Mouse (Mus musculus): ENCODE results near the gene Galnt16. TPM values are rescaled to one million over a fixed set of nuclear protein-coding genes. Genes with fewer than 3 reads are reported as not detected.

Gene Galnt16
- total and polyA plus RNA-seq, 3 experiments: 0.08 TPM; not detected in 2

- Histone ChIP-seq H3K27ac (ENCODE audit: control insufficient read depth, low read depth, low read length) (no peak overlapping the region), H3K36me3 (ENCODE audit: control insufficient read depth in 1 of 2, insufficient read depth in 2 of 2, low read length in 2 of 2) (no peaks in the 10 kb centered on the region), H3K9ac (ENCODE audit: control insufficient read depth, low read depth, low read length, poor library complexity, severe bottlenecking) (no peak overlapping the region), H3K9me3 (replicated peaks; ENCODE audit: insufficient read depth, low read length) (no peaks in the 10 kb centered on the region), H3K79me2 (ENCODE audit: control insufficient read depth, insufficient read depth, low read length, poor library complexity) (no peaks in the 10 kb centered on the region), H3K4me3 (ENCODE audit: control insufficient read depth in 1 of 2, insufficient read depth in 1 of 2, low read depth in 2 of 2, low read length in 2 of 2) (no peak overlapping the region), H3K27me3 (ENCODE audit: control insufficient read depth in 1 of 2, insufficient read depth in 2 of 2, low read length in 2 of 2) (no peaks in the 10 kb centered on the region), H3K4me1 (ENCODE audit: control insufficient read depth in 1 of 2, insufficient read depth in 2 of 2, low read length in 2 of 2) (no peaks in the 10 kb centered on the region)
- no peak for DNase-seq (ENCODE audit: low read depth, low spot score)
- TF ChIP-seq E2F4 (IDR thresholded peaks at IDR 0.05; ENCODE audit: borderline replicate concordance, low read depth, low read length): no peak
- TF ChIP-seq RAD21 (IDR thresholded peaks at IDR 0.05; ENCODE audit: low read depth, low read length): no peak
- TF ChIP-seq MAFK (IDR thresholded peaks at IDR 0.05; ENCODE audit: borderline replicate concordance, low read depth, low read length): no peak
- TF ChIP-seq SIN3A (IDR thresholded peaks at IDR 0.05; ENCODE audit: low read length): no peak
- TF ChIP-seq ELF1 (IDR thresholded peaks at IDR 0.05; ENCODE audit: low read depth, low read length): no peak
- no peak for TF ChIP-seq USF1 (IDR thresholded peaks at IDR 0.05; ENCODE audit: low read depth, low read length)
Observed at GRCm38 (mm10) chr12:80507041-80507745, 10.9 kb upstream of the Galnt16 start.

DNA sequence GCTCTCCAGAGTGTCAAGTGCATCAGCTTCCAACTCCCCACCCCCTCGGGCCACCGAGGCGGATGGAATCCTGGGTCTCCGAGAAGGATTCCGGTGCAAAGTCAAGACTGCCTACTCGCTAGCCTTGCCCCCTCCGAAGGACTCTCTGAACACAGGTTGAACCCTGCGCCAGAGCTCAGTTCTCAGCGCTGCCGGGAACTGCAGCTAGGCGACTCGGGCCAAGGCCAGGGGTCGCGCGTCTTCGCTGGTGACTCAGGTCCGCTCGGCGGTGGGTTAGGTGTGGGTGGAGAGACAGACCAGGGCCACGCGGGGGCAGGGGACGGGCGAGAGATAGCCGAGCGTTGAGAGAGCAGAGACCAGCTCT is 298 bp downstream of the Galnt16 start:
- TF ChIP-seq KAT2A (conservative IDR thresholded peaks at IDR 0.05; ENCODE audit: low read depth, low read length) (no peak), GATA1 (IDR thresholded peaks at IDR 0.05; ENCODE audit: low read depth, low read length) (no peak), SIN3A (IDR thresholded peaks at IDR 0.05; ENCODE audit: low read length) (no peak)
- Histone ChIP-seq H3K9ac (ENCODE audit: control insufficient read depth, low read depth, low read length, poor library complexity, severe bottlenecking) (no peak overlapping the region), H3K36me3 (ENCODE audit: control insufficient read depth in 1 of 2, insufficient read depth in 2 of 2, low read length in 2 of 2) (no peaks in the 10 kb centered on the region), H3K4me3 (ENCODE audit: control insufficient read depth in 1 of 2, insufficient read depth in 1 of 2, low read depth in 2 of 2, low read length in 2 of 2) (no peak overlapping the region), H3K27ac (ENCODE audit: control insufficient read depth, low read depth, low read length) (no peak overlapping the region), H3K79me2 (ENCODE audit: control insufficient read depth, insufficient read depth, low read length, poor library complexity) (no peaks in the 10 kb centered on the region), H3K27me3 (ENCODE audit: control insufficient read depth in 1 of 2, insufficient read depth in 2 of 2, low read length in 2 of 2) (peaks cover 2 to 9% of the 10 kb centered on the region in 2 experiments), H3K4me1 (ENCODE audit: control insufficient read depth in 1 of 2, insufficient read depth in 2 of 2, low read length in 2 of 2) (no peaks in the 10 kb centered on the region), H3K9me3 (replicated peaks; ENCODE audit: insufficient read depth, low read length) (no peaks in the 10 kb centered on the region)
- DNase-seq (ENCODE audit: low read depth, low spot score): no peak

GRCm38 (mm10) chr12:80518757-80519620 is 912 bp downstream of the Galnt16 start:
- TF ChIP-seq CHD1 (IDR thresholded peaks at IDR 0.05; ENCODE audit: low read depth, low read length): no peak
- TF ChIP-seq POLR2A (IDR thresholded peaks at IDR 0.05; ENCODE audit: control insufficient read depth in 1 of 2, insufficient read depth in 1 of 2, low read depth in 1 of 2, low read length in 2 of 2, poor library complexity in 1 of 2): no peak
- TF ChIP-seq USF2 (IDR thresholded peaks at IDR 0.05; ENCODE audit: borderline replicate concordance in 1 of 2, insufficient read depth in 1 of 2, low read depth in 1 of 2, low read length in 2 of 2): no peak
- no peak for TF ChIP-seq NRF1 (IDR thresholded peaks at IDR 0.05; ENCODE audit: insufficient read depth, low read depth, low read length, poor library complexity, severe bottlenecking)
- no peak for TF ChIP-seq POLR2AphosphoS2 (IDR thresholded peaks at IDR 0.05; ENCODE audit: low read length)
- TF ChIP-seq CTCF (IDR thresholded peaks at IDR 0.05 in 2 of 3, conservative IDR thresholded peaks at IDR 0.05 in 1 of 3; ENCODE audit: control insufficient read depth in 1 of 3, insufficient read depth in 1 of 3, low read depth in 2 of 3, low read length in 3 of 3, poor library complexity in 1 of 3, severe bottlenecking in 1 of 3): no peak
- no peak overlapping the region for H3K9ac ChIP-seq (ENCODE audit: control insufficient read depth, low read depth, low read length, poor library complexity, severe bottlenecking)
- H3K27me3 ChIP-seq (ENCODE audit: control insufficient read depth in 1 of 2, insufficient read depth in 2 of 2, low read length in 2 of 2): peaks cover 6 to 11% of the 10 kb centered on the region in 2 experiments
- H3K9me3 ChIP-seq (replicated peaks; ENCODE audit: insufficient read depth, low read length): no peaks in the 10 kb centered on the region
- no peaks in the 10 kb centered on the region for H3K79me2 ChIP-seq (ENCODE audit: control insufficient read depth, insufficient read depth, low read length, poor library complexity)
- H3K36me3 ChIP-seq (ENCODE audit: control insufficient read depth in 1 of 2, insufficient read depth in 2 of 2, low read length in 2 of 2): no peaks in the 10 kb centered on the region
- no peaks in the 10 kb centered on the region for H3K4me1 ChIP-seq (ENCODE audit: control insufficient read depth in 1 of 2, insufficient read depth in 2 of 2, low read length in 2 of 2)
- H3K27ac ChIP-seq (ENCODE audit: control insufficient read depth, low read depth, low read length): no peak overlapping the region
- H3K4me3 ChIP-seq (ENCODE audit: control insufficient read depth in 1 of 2, insufficient read depth in 1 of 2, low read depth in 2 of 2, low read length in 2 of 2): no peak overlapping the region
- DNase-seq (ENCODE audit: low read depth, low spot score): no peak
